Mouse (Mus musculus) stomach, embryonic 14.5 days (tissue): Measurements from ENCODE around the gene Calr. TPM values are rescaled to one million over a fixed set of nuclear protein-coding genes. Genes with fewer than 3 reads are reported as not detected.

Experiments used
- ATAC-seq: fragments of 200-750 bp; cut with Nextera tagmentation; 2 replicates; pipeline ENCODE4 v1.8.0; 2017; ENCODE audit warnings: low read depth, moderate TSS enrichment; ENCODE audit not compliant: insufficient number of reproducible peaks, insufficient read depth, low FRiP score
- H3K27ac ChIP-seq: fragments of 300-500 bp; sonication (generic); 2 replicates; pipeline ENCODE4 v1.5.1; 2014; ENCODE audit warnings: mild to moderate bottlenecking, low read length, moderate library complexity, mixed read lengths
- H3K27me3 ChIP-seq: fragments of 300-500 bp; sonication (generic); 2 replicates; pipeline ENCODE4 v1.6.1; 2014; ENCODE audit warnings: low read length, control low read depth, mixed read lengths; ENCODE audit not compliant: control insufficient read depth, insufficient read depth
- H3K36me3 ChIP-seq: fragments of 300-500 bp; sonication (generic); 2 replicates; pipeline ENCODE4 v1.6.1; 2014; ENCODE audit warnings: mild to moderate bottlenecking, control low read depth, low read length, moderate library complexity, mixed read lengths; ENCODE audit not compliant: control insufficient read depth, insufficient read depth
- H3K4me1 ChIP-seq: fragments of 300-500 bp; sonication (generic); 2 replicates; pipeline ENCODE4 v1.6.1; 2014; ENCODE audit warnings: low read length, control low read depth, mixed read lengths; ENCODE audit not compliant: control insufficient read depth, insufficient read depth
- H3K4me2 ChIP-seq: fragments of 300-500 bp; sonication (generic); replicated peaks from 2 replicates; pipeline ENCODE4 v1.6.1; 2014; ENCODE audit warnings: low read depth, low read length, control low read depth
- H3K4me3 ChIP-seq: fragments of 300-500 bp; sonication (generic); 2 replicates; pipeline ENCODE4 v1.5.1; 2014; ENCODE audit warnings: low read depth, low read length, control low read depth
- H3K9ac ChIP-seq: fragments of 300-500 bp; sonication (generic); replicated peaks from 2 replicates; pipeline ENCODE4 v1.6.1; 2014; ENCODE audit warnings: low read depth, mild to moderate bottlenecking, control low read depth, low read length, moderate library complexity, mixed read lengths
- H3K9me3 ChIP-seq: fragments of 300-500 bp; sonication (generic); 2 replicates; pipeline ENCODE4 v1.6.1; 2016; ENCODE audit warnings: low read depth, low read length, control low read depth; ENCODE audit not compliant: control insufficient read depth
- WGBS: fragments of 180-500 bp; shearing (Covaris S2); extraction: QIAGEN DNeasy Blood & Tissue Kit; methylation state at CpG from one replicate; pipeline ENCODE4 v1.1.7; 2014; 5-methylcytosine and 5-hydroxymethylcytosine counted together
- polyA plus RNA-seq: library from polyadenylated mRNA; unstranded; fragments of >200 nt; fragmentation: Nextera tagmentation; extraction: Ambion mirVana; gene quantifications from 2 replicates; pipeline ENCODE4 v1.2.1, GENCODE M21; 2014

The Calr gene
- polyA plus RNA-seq, 1 experiment from 2014 or later: 669 TPM

GRCm38 (mm10) chr8:84814555-84815441 is 31.9 kb downstream of the Calr start:
- 42% methylated on average over 19 of the region's 19 CpGs for WGBS
- Histone ChIP-seq H3K9me3 (no peaks in the 10 kb centered on the region), H3K9ac (no peak overlapping the region; the same call in none of the 2 replicates), H3K4me1 (no peaks in the 10 kb centered on the region), H3K27me3 (0 out of 2 replicates have a peak, but pooled peaks cover 8% of the 10 kb centered on the region), H3K4me2 (no peak overlapping the region), H3K36me3 (no peaks in the 10 kb centered on the region), H3K27ac (no peak overlapping the region), H3K4me3 (no peak overlapping the region)
- no peak for ATAC-seq

GRCm38 (mm10) chr8:84814240-84814554 is 32.5 kb downstream of the Calr start:
- peak; percentile 18; the same call in 1 of the 2 replicates for ATAC-seq

GRCm38 (mm10) chr8:84813830-84814229 is 32.9 kb downstream of the Calr start:
- WGBS: 80% methylated on average over 3 of the region's 3 CpGs
- no peak overlapping the region for H3K27ac ChIP-seq
- no peak overlapping the region for H3K4me3 ChIP-seq
- 0 out of 2 replicates have a peak, but pooled peaks cover 8% of the 10 kb centered on the region for H3K27me3 ChIP-seq
- H3K4me2 ChIP-seq: no peak overlapping the region
- no peak overlapping the region for H3K9ac ChIP-seq
- no peak for ATAC-seq
- no peaks in the 10 kb centered on the region for H3K9me3 ChIP-seq
- no peaks in the 10 kb centered on the region for H3K36me3 ChIP-seq
- no peaks in the 10 kb centered on the region for H3K4me1 ChIP-seq

More at GRCm38 (mm10) chr8:84814240-84814554, 32.5 kb downstream of the Calr start:
- Histone ChIP-seq H3K4me3 (no peak overlapping the region), H3K36me3 (no peaks in the 10 kb centered on the region), H3K9me3 (no peaks in the 10 kb centered on the region), H3K4me2 (no peak overlapping the region), H3K4me1 (no peaks in the 10 kb centered on the region), H3K27ac (no peak overlapping the region), H3K9ac (no peak overlapping the region), H3K27me3 (0 out of 2 replicates have a peak, but pooled peaks cover 8% of the 10 kb centered on the region)
- WGBS: 88% methylated on average over 11 of the region's 11 CpGs

- WGBS: 2% methylated on average over 5 of the region's 5 CpGs
- H3K4me2 ChIP-seq: no peak overlapping the region
- H3K27ac ChIP-seq: no peak overlapping the region
- 0 out of 2 replicates have a peak, but pooled peaks cover 8% of the 10 kb centered on the region for H3K27me3 ChIP-seq
- no peak overlapping the region for H3K9ac ChIP-seq
- no peak for ATAC-seq
- no peak overlapping the region for H3K4me3 ChIP-seq
- no peaks in the 10 kb centered on the region for H3K9me3 ChIP-seq
- H3K36me3 ChIP-seq: no peaks in the 10 kb centered on the region
- no peaks in the 10 kb centered on the region for H3K4me1 ChIP-seq
Measured at GRCm38 (mm10) chr8:84813059-84813458, 33.7 kb downstream of the Calr start.

GRCm38 (mm10) chr8:84811303-84811702 is 35.4 kb downstream of the Calr start:
- 23% methylated on average over 10 of the region's 10 CpGs for WGBS
- 0 out of 2 replicates have a peak, but pooled peaks cover 8% of the 10 kb centered on the region for H3K27me3 ChIP-seq
- H3K4me2 ChIP-seq: peak overlapping the region; percentile 50

GRCm38 (mm10) chr8:84810896-84811295 is 35.8 kb downstream of the Calr start:
- no peaks in the 10 kb centered on the region for H3K9me3 ChIP-seq
- peak overlapping the region; percentile 24 for H3K4me3 ChIP-seq
- no peaks in the 10 kb centered on the region for H3K36me3 ChIP-seq
- H3K9ac ChIP-seq: no peak overlapping the region
- no peaks in the 10 kb centered on the region for H3K4me1 ChIP-seq
- under 1% methylated on average over 32 of the region's 32 CpGs for WGBS
- H3K27ac ChIP-seq: no peak overlapping the region
- peak overlapping the region; percentile 50 for H3K4me2 ChIP-seq
- 0 out of 2 replicates have a peak, but pooled peaks cover 8% of the 10 kb centered on the region for H3K27me3 ChIP-seq
- ATAC-seq: peak; percentile 84

More at GRCm38 (mm10) chr8:84811303-84811702, 35.4 kb downstream of the Calr start:
- ATAC-seq: no peak
- no peaks in the 10 kb centered on the region for H3K4me1 ChIP-seq
- no peak overlapping the region for H3K9ac ChIP-seq
- H3K9me3 ChIP-seq: no peaks in the 10 kb centered on the region
- no peak overlapping the region for H3K27ac ChIP-seq
- H3K4me3 ChIP-seq: peak overlapping the region; percentile 24
- H3K36me3 ChIP-seq: no peaks in the 10 kb centered on the region

GRCm38 (mm10) chr8:84809941-84810280 is 36.8 kb downstream of the Calr start:
- Histone ChIP-seq H3K27ac (no peak overlapping the region), H3K36me3 (no peaks in the 10 kb centered on the region), H3K4me3 (no peak overlapping the region), H3K4me2 (no peak overlapping the region), H3K27me3 (peaks cover 12% of the 10 kb centered on the region; the same call in 1 of the 2 replicates), H3K4me1 (no peaks in the 10 kb centered on the region), H3K9me3 (no peaks in the 10 kb centered on the region), H3K9ac (no peak overlapping the region)
- ATAC-seq: no peak
- 77% methylated on average over 5 of the region's 5 CpGs for WGBS

GRCm38 (mm10) chr8:84809109-84809940 is 37.4 kb downstream of the Calr start:
- Histone ChIP-seq H3K9me3 (no peaks in the 10 kb centered on the region), H3K4me2 (no peak overlapping the region), H3K4me3 (no peak overlapping the region), H3K27me3 (peaks cover 13% of the 10 kb centered on the region; the same call in 1 of the 2 replicates), H3K4me1 (no peaks in the 10 kb centered on the region), H3K36me3 (no peaks in the 10 kb centered on the region), H3K27ac (no peak overlapping the region), H3K9ac (no peak overlapping the region)
- 57% methylated on average over 12 of the region's 12 CpGs for WGBS
- ATAC-seq: no peak
